Mouse (Mus musculus) kidney, adult 2 months (tissue): ENCODE results near the gene Sfi1.
"Not testable (repeated sequence)": the region's sequence is repeated elsewhere in the genome, so short reads cannot be mapped to it uniquely, and the experiment has no call there.

ENCODE experiments used
- CTCF ChIP-seq: fragments of 200-500 bp; conservative IDR thresholded peaks from 2 replicates; pipeline ENCODE4 v1.5.1; 2011; ENCODE audit warnings: low read depth, mild to moderate bottlenecking, control low read depth, low read length, moderate library complexity, mixed read lengths; ENCODE audit not compliant: insufficient read depth, insufficient read length
- POLR2A ChIP-seq: fragments of 200-500 bp; IDR thresholded peaks from one replicate; pipeline ENCODE4 v1.6.1; 2011; ENCODE audit warnings: low read depth, low read length, control low read depth

- not testable (repeated sequence) for TF ChIP-seq POLR2A, CTCF
Measured at GRCm38 (mm10) chr11:3157996-3158395, 35.3 kb downstream of the Sfi1 start.
